Mouse (Mus musculus): ENCODE results near the gene Rnf123.

Rnf123 gene

DNA sequence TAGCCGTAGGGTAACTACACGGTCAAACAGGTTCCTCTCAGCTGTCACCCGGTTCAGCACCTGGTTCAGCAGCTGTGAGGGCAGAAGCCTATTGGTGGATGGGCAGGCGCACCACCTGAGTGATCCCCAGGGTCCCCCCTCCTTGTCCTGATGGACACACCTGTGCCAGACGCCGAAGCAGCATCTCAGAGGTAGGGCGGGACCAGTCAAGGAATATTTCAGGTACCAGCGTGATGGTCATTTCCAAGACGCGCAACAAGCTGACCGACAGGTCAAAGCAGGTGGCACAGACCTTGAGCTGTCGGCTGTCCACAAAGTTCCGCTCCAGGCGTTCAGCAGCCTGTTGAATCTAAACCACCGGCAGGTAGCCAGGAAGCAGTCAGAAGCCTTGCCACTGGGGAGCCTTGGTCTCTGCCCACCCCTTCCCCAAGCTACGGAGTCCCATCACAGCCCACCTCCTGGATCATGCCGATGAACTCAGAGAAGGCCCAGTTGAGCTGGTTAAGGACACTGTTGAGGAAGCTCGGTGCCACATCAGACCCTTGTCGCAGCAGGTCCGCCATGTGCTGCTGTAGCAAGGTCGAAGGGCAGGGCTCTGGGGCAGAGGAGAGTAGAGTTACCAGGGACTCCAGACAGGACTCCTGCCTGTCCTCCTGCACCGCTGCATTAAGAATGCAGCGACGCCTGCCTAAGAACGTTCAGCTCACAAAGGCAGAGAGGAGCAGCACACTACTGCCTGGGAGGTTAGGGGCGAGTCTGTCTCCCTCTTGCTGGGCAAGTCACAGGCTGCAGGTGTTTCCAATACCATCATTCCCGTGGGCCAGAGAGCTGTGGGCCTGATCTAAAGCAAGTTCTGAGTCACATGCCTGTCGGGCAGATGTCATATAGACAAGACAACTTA lies 26.5 kb downstream of the Rnf123 start:
- DNase-seq: peak; percentile 10

DNA sequence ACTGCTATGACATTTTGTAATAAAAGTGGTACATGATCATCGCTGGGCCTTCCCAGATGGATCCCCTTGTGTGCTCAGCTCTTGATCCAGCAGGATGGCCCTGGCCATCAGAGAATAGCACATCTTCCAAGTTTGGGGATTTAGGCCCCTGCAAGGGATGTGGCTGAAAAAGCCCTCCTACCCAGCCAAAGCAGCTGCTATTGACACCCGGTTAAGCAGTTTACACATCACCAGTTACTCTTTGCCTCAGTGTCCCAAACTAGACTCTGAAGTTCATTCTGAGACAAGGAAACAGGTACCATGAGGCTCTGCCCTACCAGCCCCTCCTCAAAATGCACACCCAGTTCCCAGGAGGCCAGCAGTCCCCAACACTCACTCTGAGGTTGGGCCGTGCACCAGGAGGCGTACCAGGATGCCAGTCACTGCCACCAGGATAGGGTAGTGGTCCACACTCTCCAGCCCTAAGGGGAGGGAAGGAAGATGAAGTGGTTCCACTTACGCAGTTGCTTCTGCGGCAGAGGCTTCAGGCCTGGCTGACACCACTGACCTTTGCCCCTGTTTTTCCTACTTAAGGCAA lies 27.4 kb downstream of the Rnf123 start:
- DNase-seq: no peak

DNA sequence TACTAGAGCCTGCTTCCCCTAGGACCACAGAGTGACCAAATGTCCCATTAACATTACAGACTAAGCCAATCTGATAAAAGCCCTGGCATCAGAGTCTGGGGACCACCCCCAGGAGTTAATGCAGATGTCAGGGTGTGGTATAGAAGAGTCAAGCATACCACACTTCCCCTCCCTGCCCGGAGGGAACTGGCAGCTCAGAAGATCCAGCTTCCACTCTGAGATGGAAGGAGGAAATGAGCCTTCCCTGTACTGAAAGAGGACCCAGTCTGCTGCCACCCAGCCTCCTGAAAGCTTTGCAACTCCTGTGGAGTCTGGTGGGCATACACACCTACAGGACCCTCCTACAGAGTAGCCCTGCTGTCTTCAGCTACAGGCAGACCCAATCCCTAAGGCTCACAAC lies 28.1 kb downstream of the Rnf123 start:
- no peak for DNase-seq

DNA sequence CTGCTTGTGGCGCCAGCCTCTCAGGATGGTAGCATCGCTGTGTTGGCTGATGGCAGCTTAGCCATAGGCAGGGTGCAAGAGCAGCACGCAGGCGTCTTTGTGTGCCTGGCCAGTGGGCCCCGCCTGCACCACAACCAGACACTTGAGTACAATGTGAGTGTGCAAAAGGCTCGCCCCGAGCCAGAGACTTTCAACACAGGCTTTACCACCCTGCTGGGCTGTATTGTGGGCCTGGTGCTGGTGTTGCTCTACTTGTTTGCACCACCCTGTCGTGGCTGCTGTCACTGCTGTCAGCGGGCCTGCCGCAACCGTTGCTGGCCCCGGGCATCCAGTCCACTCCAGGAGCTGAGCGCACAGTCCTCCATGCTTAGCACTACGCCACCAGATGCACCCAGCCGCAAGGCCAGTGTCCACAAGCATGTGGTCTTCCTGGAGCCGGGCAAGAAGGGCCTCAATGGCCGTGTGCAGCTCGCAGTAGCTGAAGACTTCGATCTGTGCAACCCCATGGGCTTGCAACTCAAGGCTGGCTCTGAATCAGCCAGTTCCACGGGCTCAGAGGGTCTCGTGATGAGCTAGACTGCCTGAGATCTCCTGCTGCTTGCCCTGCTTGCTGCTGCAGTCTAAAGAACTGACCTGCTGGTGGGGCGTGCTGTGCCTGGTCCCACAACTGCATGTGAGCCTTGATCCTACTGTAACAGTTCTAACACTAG lies 28.7 kb downstream of the Rnf123 start:
- DNase-seq: peak; percentile 17

DNA sequence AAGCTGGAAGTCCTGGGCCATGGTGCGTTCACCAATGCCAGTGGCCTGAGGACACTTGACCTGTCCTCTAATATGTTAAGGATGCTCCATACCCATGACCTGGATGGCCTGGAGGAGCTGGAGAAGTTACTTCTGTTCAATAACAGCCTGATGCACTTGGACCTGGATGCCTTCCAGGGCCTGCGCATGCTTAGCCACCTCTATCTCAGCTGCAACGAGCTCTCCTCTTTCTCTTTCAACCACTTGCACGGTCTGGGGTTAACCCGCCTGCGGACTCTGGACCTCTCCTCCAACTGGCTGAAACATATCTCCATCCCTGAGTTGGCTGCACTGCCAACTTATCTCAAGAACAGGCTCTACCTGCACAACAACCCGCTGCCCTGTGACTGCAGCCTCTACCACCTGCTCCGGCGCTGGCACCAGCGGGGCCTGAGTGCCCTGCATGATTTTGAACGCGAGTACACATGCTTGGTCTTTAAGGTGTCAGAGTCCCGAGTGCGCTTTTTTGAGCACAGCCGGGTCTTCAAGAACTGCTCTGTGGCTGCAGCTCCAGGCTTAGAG lies 29.4 kb downstream of the Rnf123 start:
- peak; percentile 34 for DNase-seq

DNA sequence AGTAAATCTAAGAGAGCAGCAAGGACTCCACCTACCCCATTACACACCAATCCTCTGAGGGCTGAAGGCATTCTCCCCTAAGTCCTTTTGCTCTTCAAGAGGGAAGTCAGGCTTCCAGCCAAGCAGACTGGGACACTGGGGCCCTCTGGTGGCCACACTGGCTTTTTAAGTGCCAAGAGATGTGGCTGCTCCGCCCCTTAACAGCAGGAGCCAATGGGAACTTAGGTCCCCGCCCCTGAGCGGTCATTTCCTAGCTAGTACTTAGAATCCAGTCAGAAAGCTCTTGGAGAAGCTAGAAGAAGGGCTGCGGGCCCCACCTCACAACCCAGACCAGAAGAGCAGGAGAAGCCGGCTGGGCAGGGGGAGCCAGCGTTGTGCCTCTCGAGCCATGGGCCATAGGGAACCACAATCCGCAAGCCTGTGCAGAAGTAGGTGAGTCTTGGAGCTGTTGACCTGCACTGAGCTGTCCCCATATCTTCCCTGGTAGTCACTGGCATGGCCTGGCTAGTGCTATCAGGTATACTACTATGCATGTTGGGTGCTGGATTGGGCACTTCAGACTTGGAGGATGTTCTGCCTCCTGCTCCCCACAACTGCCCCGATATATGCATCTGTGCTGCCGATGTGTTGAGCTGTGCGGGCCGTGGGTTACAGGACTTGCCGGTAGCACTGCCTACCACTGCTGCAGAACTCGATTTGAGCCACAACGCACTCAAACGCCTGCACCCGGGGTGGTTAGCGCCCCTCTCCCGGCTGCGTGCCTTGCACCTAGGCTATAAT lies 30.1 kb downstream of the Rnf123 start, which contains the start of gene Amigo3:
TSS of gene Amigo3 (plus strand) at position 275 of the 780 bp plus-strand sequence.
- peak; percentile 93 for DNase-seq

DNA sequence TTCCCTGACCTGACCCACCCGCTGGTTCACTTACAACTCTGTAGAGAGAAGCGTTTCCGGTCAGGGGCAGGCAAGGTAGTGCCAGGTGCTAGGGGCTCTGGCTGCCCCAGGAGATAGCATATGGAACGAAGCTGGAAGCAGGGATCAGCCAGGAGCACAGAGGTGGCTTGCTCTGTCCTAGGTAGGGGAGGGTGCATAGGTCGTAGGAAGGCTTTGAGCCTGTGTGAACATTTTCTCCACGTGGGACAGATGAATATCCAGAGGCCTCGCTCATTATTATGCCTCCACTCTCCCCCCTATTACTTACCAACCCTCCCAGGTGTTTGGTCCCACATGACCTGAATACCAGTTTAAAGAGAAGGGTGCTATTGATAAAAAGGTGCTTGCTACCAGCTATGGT lies 30.7 kb downstream of the Rnf123 start:
- DNase-seq: no peak

DNA sequence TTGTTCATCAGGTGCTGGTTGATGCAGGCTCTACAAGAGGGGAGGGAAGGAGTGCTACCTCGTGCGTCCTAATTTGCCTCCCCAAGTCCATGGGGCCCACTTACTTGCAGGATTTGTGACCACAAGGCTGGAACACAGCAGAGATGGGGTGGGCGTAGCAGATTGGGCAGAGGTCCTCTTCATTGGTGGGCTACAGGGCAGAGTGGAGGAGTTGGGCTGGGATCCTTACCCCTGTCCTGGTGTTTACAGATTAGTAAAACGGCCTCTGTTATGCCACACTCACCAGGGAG lies 31.3 kb downstream of the Rnf123 start:
- DNase-seq: peak; percentile 23

DNA sequence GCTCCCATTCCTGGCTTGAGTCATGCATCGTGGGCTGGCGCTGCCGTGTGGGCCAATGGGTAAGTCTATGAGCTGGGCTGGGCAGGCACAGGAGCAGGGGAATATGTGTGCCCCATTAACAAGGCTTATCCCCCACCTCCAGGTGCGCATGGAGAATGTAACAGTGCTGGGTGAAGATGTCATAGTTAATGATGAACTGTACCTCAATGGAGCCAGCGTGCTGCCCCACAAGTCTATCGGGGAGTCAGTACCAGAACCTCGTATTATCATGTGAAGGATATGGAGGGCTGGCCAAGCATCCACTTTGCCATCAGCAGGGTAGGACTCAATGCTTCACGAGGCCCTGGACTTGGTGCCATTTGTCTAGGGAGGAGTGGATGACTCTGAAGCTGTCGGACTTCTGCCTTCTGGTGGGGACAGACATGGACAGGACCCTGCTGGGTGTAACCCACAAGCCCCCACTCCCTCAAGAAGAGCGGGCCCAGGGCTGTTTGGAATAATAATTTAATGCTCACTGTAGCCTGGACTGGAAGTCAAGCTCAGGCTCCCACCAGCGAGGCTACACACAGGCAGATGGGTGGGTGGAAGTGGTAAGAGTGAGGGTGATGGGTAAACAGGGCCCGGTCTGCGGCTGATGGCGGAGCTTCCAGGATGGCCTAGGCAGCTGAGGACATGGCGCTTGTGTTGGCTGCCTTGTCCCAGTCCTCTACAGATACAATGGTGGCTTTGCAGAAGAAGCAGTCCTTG lies 31.8 kb downstream of the Rnf123 start:
- peak; percentile 20 for DNase-seq

DNA sequence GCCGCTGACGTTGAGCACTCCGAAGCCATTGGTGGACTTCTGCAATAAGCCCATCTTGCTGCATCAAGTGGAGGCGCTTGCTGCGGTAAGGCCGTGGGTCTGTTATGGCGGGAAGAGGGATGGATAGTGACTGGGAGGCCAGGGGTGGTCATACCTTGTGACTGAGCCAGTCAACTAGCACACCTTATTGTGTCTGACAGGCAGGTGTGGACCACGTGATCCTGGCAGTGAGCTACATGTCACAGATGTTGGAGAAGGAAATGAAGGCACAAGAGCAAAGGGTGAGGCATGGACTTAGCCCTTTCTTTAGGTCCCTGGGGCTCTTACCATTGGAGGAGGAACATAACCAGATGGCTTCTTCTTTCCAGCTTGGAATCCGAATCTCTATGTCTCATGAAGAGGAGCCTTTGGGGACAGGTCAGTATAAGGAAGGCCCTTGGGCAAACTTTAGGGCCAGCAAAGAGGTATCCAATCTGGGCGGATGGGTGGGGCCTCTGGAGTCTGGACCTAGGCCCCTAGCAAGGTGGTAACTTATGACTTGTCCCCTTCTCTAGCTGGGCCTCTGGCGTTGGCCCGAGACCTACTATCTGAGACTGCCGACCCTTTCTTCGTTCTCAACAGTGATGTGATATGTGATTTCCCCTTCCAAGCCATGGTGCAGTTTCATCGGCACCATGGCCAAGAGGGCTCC lies 33.4 kb downstream of the Rnf123 start:
- peak; percentile 34 for DNase-seq

DNA sequence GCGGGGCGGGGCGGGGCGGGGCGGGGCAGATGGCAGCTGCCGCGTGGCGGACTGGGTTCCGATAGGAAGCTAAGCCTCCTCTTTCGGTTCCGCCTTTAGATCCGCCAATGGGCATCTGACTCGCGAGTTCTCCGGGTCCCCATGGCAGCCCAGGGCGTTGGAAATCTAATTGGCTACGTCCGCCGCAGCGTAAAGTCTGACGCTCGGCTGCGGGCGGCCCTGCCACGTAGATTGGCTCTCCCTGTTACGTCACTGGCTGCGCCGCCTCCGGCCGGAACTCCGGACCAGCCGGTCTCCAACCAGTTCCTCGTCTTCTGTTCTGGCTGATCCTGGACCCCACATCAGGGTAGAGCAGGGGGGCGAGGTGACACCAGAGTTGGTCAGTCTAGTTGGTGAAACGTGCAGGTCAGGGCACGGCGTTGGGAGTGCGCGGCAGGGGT lies 34.1 kb downstream of the Rnf123 start, which contains the start of gene Gmppb:
TSS of gene Gmppb (plus strand) at position 227 of the 440 bp plus-strand sequence.
- DNase-seq: peak; percentile 92

DNA sequence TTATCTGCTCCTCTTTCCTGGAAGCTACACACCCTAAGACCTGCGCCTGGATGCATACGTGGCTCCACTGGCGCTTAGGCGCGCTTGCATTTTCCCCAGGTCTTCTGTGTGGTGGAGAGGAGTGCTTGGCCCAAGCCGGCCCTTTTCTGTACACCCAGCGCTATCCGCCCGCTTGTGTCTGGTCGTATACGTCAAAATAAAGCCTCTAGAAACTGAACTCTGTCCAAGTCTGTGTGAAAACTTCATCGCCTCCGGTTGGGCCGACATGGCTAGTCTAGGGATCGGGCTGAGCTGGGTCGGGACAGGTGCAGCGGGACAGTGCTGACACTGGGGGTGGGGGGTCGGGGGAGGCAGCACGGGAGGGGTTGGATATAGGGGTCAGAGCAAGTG lies 34.6 kb downstream of the Rnf123 start:
- DNase-seq: peak; percentile 37

DNA sequence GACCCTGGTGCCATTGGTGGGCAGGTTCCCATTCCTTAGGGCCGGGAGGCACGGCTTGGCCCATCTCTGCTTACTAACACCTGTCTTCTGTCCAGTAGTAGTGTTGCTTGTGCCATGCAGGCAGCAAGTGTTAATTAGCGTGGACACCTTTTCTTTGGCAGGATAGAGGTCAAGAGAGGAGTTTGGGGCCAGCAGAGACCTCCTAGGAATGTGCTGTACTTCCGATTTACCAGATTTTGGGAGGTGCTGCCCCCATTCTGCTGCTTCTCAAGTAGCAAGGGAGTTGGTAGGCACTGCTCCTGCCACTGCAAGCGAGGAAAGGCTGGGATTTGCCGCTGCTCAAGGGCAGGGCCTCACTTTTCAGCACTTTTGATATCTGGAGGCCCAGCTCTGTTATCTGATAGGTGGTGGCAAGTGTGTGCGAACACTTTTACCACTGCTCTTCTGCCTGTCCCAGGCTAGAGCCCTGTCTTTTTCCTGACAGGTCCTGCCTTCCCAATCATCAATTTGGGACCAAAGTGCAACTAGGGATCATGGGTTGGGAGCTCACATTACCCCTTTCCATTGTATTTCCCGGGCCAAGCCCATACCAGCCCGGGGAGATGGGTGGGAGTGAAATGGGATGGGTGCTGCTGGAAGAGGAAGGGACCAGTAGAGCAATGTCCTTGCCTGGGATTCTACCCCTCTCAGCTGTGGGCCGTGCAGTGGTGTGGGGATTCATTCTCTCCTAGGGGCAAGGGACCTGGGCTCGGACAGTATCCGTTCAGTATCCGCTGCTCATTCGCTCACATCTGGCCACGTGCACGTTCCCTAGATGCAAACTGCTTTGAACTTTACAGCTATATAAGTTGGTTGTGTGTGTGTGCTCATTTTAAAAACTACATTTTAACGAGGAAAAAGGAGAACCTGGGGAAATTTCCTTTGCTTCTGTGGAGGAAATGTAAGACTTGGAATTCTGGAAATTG lies 35.3 kb downstream of the Rnf123 start:
- peak; percentile 15 for DNase-seq

DNA sequence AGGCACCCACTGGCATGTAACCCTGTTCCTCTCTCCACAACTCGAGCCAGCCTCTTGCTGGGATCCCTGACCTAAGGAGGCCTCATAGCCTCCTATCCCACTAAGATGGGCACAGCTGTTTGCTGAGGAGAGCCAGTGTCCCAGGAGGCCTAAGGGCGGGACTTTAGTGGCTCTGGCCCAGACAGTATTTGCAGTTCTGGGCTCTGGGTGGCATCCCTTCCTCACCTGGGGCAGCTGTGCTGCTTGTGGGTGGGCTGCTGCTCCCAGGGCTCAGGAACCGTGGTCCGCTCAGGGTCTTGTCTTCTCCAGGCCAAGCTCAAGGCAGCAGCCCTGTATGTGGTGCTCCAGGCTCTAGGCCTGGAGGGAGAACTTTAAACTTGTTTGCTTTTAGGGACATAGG lies 36.6 kb downstream of the Rnf123 start:
- no peak for DNase-seq

DNA sequence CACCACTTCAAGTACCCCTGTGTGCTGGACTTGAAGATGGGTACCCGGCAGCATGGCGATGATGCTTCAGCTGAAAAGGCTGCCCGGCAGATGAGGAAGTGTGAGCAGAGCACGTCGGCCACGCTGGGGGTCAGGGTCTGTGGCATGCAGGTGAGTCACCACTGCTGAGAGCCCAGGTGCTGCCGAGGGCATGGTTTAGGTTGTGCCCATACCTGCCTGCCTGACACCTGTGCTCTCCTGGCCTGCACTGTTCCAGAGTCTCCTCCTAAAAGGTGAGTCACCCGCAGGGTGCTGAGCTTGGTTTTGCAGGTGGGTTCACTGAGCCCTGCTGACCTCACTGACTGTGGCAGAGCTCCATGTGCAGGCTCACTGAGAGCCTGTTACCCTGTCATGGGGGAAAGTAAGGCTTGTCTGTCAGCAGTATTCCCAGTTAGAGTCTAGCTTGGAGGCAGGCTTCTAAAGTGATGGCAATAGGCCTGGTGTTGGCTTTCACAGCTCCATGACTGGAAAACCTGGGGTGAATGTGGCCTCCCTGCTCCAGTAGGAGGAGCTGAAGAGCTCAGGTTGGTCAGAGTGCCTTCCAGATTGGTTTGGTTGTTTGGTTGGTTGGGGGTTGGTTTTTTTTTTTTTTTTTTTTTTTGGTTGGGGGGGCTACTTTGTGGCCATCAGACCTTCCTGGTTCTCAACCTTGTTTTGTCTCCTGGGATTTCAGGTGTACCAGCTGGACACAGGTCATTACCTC lies 38.2 kb downstream of the Rnf123 start:
- no peak for DNase-seq

DNA sequence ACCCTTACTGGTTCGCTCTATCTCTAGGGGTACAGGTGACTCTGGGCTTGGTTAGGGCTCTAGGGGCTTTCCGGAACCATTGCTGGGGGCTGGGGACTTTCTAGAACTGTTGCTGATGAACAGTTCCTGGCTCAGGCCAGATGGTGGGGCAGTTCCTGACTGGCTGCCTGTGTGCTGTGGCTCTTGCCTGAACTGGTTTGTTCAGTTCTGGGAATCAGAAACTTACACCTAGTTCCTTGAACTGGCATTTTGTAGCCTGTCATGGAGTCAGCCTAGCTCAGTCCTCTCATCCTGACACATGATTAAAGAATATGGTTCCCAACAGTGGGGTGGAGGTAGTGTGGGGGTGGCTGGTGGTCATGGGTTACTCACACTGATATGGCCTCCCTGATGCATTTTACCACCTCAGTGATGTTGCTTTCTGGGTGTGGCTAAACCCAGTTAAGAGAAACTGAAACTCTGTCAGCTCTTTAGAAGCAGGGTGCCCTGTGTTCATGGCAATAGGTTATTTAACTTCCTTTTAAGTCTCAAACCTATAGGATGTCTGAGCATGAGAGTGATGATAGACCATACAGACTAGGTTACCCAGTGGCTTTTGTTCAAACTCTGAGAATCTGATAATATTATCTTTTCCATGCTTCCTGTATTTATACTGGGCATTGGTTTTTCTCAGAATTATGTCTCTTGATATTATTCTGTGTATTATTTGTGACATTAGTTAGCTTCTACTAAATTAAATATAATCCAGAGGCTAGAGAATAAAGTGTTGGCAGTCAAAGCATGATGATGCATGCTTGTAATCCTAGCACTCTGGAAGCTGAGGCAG lies 47.6 kb downstream of the Rnf123 start:
- DNase-seq: no peak

DNA sequence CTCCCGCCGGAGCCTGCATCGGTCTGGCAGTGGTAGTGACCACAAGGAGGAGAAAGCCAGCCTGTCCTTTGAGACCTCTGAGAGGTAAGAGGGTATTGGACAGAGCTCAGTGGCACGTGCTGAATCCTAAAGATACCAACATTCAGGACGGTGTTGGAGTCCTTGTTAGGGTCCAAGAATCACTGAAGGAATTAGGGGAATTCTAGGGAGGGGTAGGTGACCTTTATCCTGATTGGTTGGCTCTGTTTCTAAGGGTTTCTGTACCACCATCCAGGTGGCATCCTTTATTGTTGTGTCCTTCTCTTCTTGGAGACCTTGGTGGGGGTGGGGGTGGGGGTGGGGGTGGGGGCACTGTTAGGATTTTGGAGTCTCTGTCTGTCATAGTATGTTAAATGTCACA lies 51.0 kb downstream of the Rnf123 start:
- DNase-seq: no peak

DNA sequence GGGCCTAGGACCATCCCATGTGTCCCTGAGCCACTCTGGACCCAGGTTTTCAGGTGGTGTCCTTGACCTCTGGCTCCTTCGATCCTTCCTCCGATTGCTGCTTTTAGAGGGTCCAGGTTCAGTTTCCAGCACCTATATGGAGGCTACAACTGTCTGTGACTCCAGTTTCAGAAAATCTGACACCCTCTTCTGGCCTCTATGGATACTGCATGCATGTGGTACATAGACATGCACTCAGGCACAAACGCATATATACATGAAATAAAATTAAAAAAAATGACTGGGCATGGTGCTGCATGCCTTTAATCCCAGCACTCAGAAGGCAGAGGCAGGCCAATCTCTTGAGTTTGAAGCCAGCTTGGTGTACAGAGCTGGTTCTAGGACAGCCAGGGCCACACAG lies 55.3 kb downstream of the Rnf123 start:
- no peak for DNase-seq

All from cerebellum, adult 11 months (tissue).